Mouse (Mus musculus): ENCODE measurements at regions not wholly inside any gene's neighbourhood (a gene's known extent, or its start where the extent isn't known, plus 50 kb on each side); places are given as distances from the start of the nearest gene placed in this dataset.

GRCm38 (mm10) chr6:141148417-141149169, 100.5 kb upstream of the Pde3a start:
- Histone ChIP-seq H3K36me3 (ENCODE audit: control insufficient read depth, insufficient read depth, low read length) (no peaks in the 10 kb centered on the region), H3K27ac (ENCODE audit: insufficient read depth, low read length) (no peak overlapping the region), H3K4me3 (ENCODE audit: extremely low read depth, insufficient read depth, insufficient read length) (no peak overlapping the region), H3K4me1 (ENCODE audit: control insufficient read depth, insufficient read depth, insufficient read length) (no peaks in the 10 kb centered on the region), H3K27me3 (ENCODE audit: control insufficient read depth, insufficient read depth, low read length) (no peaks in the 10 kb centered on the region)
- no peak for TF ChIP-seq POLR2A (IDR thresholded peaks at IDR 0.05; ENCODE audit: low read depth, low read length)
- TF ChIP-seq CTCF (IDR thresholded peaks at IDR 0.05; ENCODE audit: extremely low read depth, insufficient read depth, insufficient read length, insufficient replicate concordance), result no peak
- DNase-seq (ENCODE audit: low read depth in 1 of 2, low spot score in 2 of 2), result no peak
- 87% methylated on average over 5 of the region's 5 CpGs for WGBS

GRCm38 (mm10) chr6:141149170-141149917, 99.7 kb upstream of the Pde3a start:
- no peak for DNase-seq (ENCODE audit: low read depth in 1 of 2, low spot score in 2 of 2)
- H3K27ac ChIP-seq (ENCODE audit: insufficient read depth, low read length), result no peak overlapping the region
- H3K27me3 ChIP-seq (ENCODE audit: control insufficient read depth, insufficient read depth, low read length), result no peaks in the 10 kb centered on the region
- no peaks in the 10 kb centered on the region for H3K4me1 ChIP-seq (ENCODE audit: control insufficient read depth, insufficient read depth, insufficient read length)
- no peak overlapping the region for H3K4me3 ChIP-seq (ENCODE audit: extremely low read depth, insufficient read depth, insufficient read length)
- H3K36me3 ChIP-seq (ENCODE audit: control insufficient read depth, insufficient read depth, low read length), result no peaks in the 10 kb centered on the region
- TF ChIP-seq CTCF (IDR thresholded peaks at IDR 0.05; ENCODE audit: extremely low read depth, insufficient read depth, insufficient read length, insufficient replicate concordance) (no peak), POLR2A (IDR thresholded peaks at IDR 0.05; ENCODE audit: low read depth, low read length) (no peak)
- WGBS, result 86% methylated on average over 12 of the region's 12 CpGs

GRCm38 (mm10) chr6:141159326-141159725, 89.7 kb upstream of the Pde3a start:
- H3K4me1 ChIP-seq (ENCODE audit: control insufficient read depth, insufficient read depth, insufficient read length), result no peaks in the 10 kb centered on the region

GRCm38 (mm10) chr6:141161626-141162233, 87.3 kb upstream of the Pde3a start:
- Histone ChIP-seq H3K36me3 (ENCODE audit: control insufficient read depth, insufficient read depth, low read length) (no peaks in the 10 kb centered on the region), H3K27ac (ENCODE audit: insufficient read depth, low read length) (no peak overlapping the region), H3K27me3 (ENCODE audit: control insufficient read depth, insufficient read depth, low read length) (no peaks in the 10 kb centered on the region), H3K4me1 (ENCODE audit: control insufficient read depth, insufficient read depth, insufficient read length) (no peaks in the 10 kb centered on the region), H3K4me3 (ENCODE audit: extremely low read depth, insufficient read depth, insufficient read length) (no peak overlapping the region)
- no peak for DNase-seq (ENCODE audit: low read depth in 1 of 2, low spot score in 2 of 2)
- no peak for TF ChIP-seq CTCF (IDR thresholded peaks at IDR 0.05; ENCODE audit: extremely low read depth, insufficient read depth, insufficient read length, insufficient replicate concordance)
- no peak for TF ChIP-seq POLR2A (IDR thresholded peaks at IDR 0.05; ENCODE audit: low read depth, low read length)
- WGBS, result 75% methylated on average over 3 of the region's 3 CpGs

More at GRCm38 (mm10) chr6:141159326-141159725, 89.7 kb upstream of the Pde3a start:
- H3K36me3 ChIP-seq (ENCODE audit: control insufficient read depth, insufficient read depth, low read length), result no peaks in the 10 kb centered on the region
- no peak overlapping the region for H3K4me3 ChIP-seq (ENCODE audit: extremely low read depth, insufficient read depth, insufficient read length)
- DNase-seq (ENCODE audit: low read depth in 1 of 2, low spot score in 2 of 2), result no peak
- no peak for TF ChIP-seq POLR2A (IDR thresholded peaks at IDR 0.05; ENCODE audit: low read depth, low read length)
- no peak for TF ChIP-seq CTCF (IDR thresholded peaks at IDR 0.05; ENCODE audit: extremely low read depth, insufficient read depth, insufficient read length, insufficient replicate concordance)
- WGBS, result 74% methylated on average over 5 of the region's 5 CpGs
- H3K27ac ChIP-seq (ENCODE audit: insufficient read depth, low read length), result no peak overlapping the region
- H3K27me3 ChIP-seq (ENCODE audit: control insufficient read depth, insufficient read depth, low read length), result no peaks in the 10 kb centered on the region

GRCm38 (mm10) chr6:141167270-141167669, 81.8 kb upstream of the Pde3a start:
- H3K27me3 ChIP-seq (ENCODE audit: control insufficient read depth, insufficient read depth, low read length), result no peaks in the 10 kb centered on the region
- no peaks in the 10 kb centered on the region for H3K36me3 ChIP-seq (ENCODE audit: control insufficient read depth, insufficient read depth, low read length)
- no peak overlapping the region for H3K4me3 ChIP-seq (ENCODE audit: extremely low read depth, insufficient read depth, insufficient read length)
- no peaks in the 10 kb centered on the region for H3K4me1 ChIP-seq (ENCODE audit: control insufficient read depth, insufficient read depth, insufficient read length)
- no peak for TF ChIP-seq CTCF (IDR thresholded peaks at IDR 0.05; ENCODE audit: extremely low read depth, insufficient read depth, insufficient read length, insufficient replicate concordance)
- no peak for TF ChIP-seq POLR2A (IDR thresholded peaks at IDR 0.05; ENCODE audit: low read depth, low read length)
- 34% methylated on average over 3 of the region's 3 CpGs for WGBS
- no peak for DNase-seq (ENCODE audit: low read depth in 1 of 2, low spot score in 2 of 2)
- H3K27ac ChIP-seq (ENCODE audit: insufficient read depth, low read length), result no peak overlapping the region

GRCm38 (mm10) chr6:141168356-141168755, 80.7 kb upstream of the Pde3a start:
- WGBS, result 29% methylated on average over 3 of the region's 3 CpGs
- no peaks in the 10 kb centered on the region for H3K4me1 ChIP-seq (ENCODE audit: control insufficient read depth, insufficient read depth, insufficient read length)
- H3K4me3 ChIP-seq (ENCODE audit: extremely low read depth, insufficient read depth, insufficient read length), result no peak overlapping the region
- no peaks in the 10 kb centered on the region for H3K36me3 ChIP-seq (ENCODE audit: control insufficient read depth, insufficient read depth, low read length)
- no peaks in the 10 kb centered on the region for H3K27me3 ChIP-seq (ENCODE audit: control insufficient read depth, insufficient read depth, low read length)
- no peak for TF ChIP-seq CTCF (IDR thresholded peaks at IDR 0.05; ENCODE audit: extremely low read depth, insufficient read depth, insufficient read length, insufficient replicate concordance)
- H3K27ac ChIP-seq (ENCODE audit: insufficient read depth, low read length), result no peak overlapping the region
- DNase-seq (ENCODE audit: low read depth in 1 of 2, low spot score in 2 of 2), result no peak

Measured in spleen, adult 2 months (tissue).